Mouse (Mus musculus) liver, postnatal 0 days (tissue): Measurements from ENCODE around the gene Lhcgr. TPM values are rescaled to one million over a fixed set of nuclear protein-coding genes. Genes with fewer than 3 reads are reported as not detected.

ENCODE experiments used
- ATAC-seq: fragments of 200-750 bp; cut with Nextera tagmentation; 2 replicates; pipeline ENCODE4 v1.8.0; 2017; ENCODE audit warnings: mild to moderate bottlenecking, moderate library complexity
- DNase-seq: peaks from one replicate; pipeline ENCODE4 v3.0.0-alpha.2; 2016
- H3K27ac ChIP-seq: fragments of 300-500 bp; sonication (generic); 2 replicates; pipeline ENCODE4 v1.5.1; 2014; ENCODE audit warnings: antibody characterized with exemption, moderate library complexity, mild to moderate bottlenecking, low read depth
- H3K27me3 ChIP-seq: fragments of 300-500 bp; sonication (generic); 2 replicates; pipeline ENCODE4 v1.6.1; 2014; ENCODE audit warnings: low read length, control low read depth, mixed read lengths; ENCODE audit not compliant: insufficient read depth
- H3K36me3 ChIP-seq: fragments of 300-500 bp; sonication (generic); replicated peaks from 2 replicates; pipeline ENCODE4 v1.6.1; 2014; ENCODE audit warnings: mild to moderate bottlenecking, control low read depth, low read length, moderate library complexity, mixed read lengths; ENCODE audit not compliant: insufficient read depth
- H3K4me1 ChIP-seq: fragments of 300-500 bp; sonication (generic); 2 replicates; pipeline ENCODE4 v1.6.1; 2014; ENCODE audit warnings: antibody characterized with exemption, mild to moderate bottlenecking, control low read depth; ENCODE audit not compliant: insufficient read depth
- H3K4me2 ChIP-seq: fragments of 300-500 bp; sonication (generic); 2 replicates; pipeline ENCODE4 v1.6.1; 2014; ENCODE audit warnings: low read depth, mild to moderate bottlenecking, low read length, moderate library complexity, mixed read lengths
- H3K4me3 ChIP-seq: fragments of 300-500 bp; sonication (generic); 2 replicates; pipeline ENCODE4 v1.5.1; 2014; ENCODE audit warnings: low read depth, low read length
- H3K9ac ChIP-seq: fragments of 300-500 bp; sonication (generic); replicated peaks from 2 replicates; pipeline ENCODE4 v1.6.1; 2014; ENCODE audit warnings: mild to moderate bottlenecking, moderate library complexity
- H3K9me3 ChIP-seq: fragments of 300-500 bp; sonication (generic); 2 replicates; pipeline ENCODE4 v1.6.1; 2016; ENCODE audit warnings: mild to moderate bottlenecking, control low read depth, low read length, mixed read lengths
- CTCF ChIP-seq: sonication (generic); IDR thresholded peaks from 2 replicates; pipeline ENCODE4 v1.5.1; 2016; ENCODE audit warnings: antibody characterized with exemption, low read depth
- EP300 ChIP-seq: IDR thresholded peaks from 2 replicates; pipeline ENCODE4 v1.6.1; 2016; ENCODE audit warnings: antibody characterized with exemption, low read depth, mild to moderate bottlenecking
- WGBS: fragments of 180-500 bp; shearing (Covaris S2); extraction: QIAGEN DNeasy Blood & Tissue Kit; methylation state at CpG from one replicate; pipeline ENCODE4 v1.1.7; 2014; ENCODE audit not compliant: insufficient replicate concordance; 5-methylcytosine and 5-hydroxymethylcytosine counted together
- polyA plus RNA-seq: library from polyadenylated mRNA; unstranded; fragments of >200 nt; fragmentation: Nextera tagmentation; extraction: Ambion mirVana; gene quantifications from 2 replicates; pipeline ENCODE4 v1.2.1, GENCODE M21; 2015

Gene Lhcgr
- polyA plus RNA-seq, 1 experiment from 2014 or later = not detected

DNA sequence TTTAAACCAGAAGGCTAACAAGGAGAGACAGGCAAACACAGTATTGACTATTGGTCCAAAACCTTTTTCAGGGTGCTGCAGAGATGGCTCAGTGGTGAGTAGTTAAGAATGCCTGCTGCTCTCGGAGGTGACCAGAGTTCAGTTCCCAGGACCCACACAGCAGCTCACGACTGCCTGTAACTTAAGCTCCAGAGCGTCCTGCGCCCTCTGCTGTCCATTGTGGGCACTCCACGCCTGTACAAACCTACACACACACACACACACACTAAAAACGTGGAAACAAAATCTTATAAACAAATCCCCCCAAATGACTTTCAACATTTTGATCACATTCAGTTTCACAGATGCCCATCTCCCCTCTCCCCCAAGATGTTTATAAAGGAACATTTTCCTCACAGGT, 24.9 kb downstream of the Lhcgr start:
- H3K4me1 ChIP-seq = no peaks in the 10 kb centered on the region
- no peak overlapping the region for H3K27ac ChIP-seq
- H3K4me3 ChIP-seq = no peak overlapping the region
- 70% methylated on average over 6 of the region's 6 CpGs for WGBS
- DNase-seq = no peak
- H3K9me3 ChIP-seq = no peaks in the 10 kb centered on the region
- no peak overlapping the region for H3K4me2 ChIP-seq
- H3K9ac ChIP-seq = no peak overlapping the region
- no peak for ATAC-seq
- TF ChIP-seq EP300 (no peak), CTCF (no peak)
- no peaks in the 10 kb centered on the region for H3K27me3 ChIP-seq
- no peaks in the 10 kb centered on the region for H3K36me3 ChIP-seq

DNA sequence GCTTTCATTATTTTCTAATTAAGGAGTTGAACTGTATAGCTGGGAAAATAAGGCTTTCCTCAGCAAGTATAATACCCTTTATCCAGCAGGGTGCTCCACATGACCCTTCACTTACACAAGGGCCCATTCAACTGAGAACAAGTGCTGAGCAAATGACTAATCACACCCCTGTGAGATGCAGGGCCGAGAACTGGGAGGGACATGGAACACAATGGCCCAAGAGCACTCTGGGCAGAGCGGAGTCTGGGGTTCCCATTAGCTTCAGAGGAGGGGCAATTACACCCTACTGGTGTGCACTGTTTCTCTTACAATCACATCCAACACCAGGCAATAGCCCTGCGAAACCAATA, 27.7 kb downstream of the Lhcgr start:
- 66% methylated on average over 3 of the region's 3 CpGs for WGBS
- no peak overlapping the region for H3K4me2 ChIP-seq
- H3K4me1 ChIP-seq = no peaks in the 10 kb centered on the region
- no peak for DNase-seq
- ATAC-seq = no peak
- H3K4me3 ChIP-seq = no peak overlapping the region
- TF ChIP-seq EP300 (no peak), CTCF (no peak)
- H3K9ac ChIP-seq = no peak overlapping the region
- no peaks in the 10 kb centered on the region for H3K9me3 ChIP-seq
- H3K27me3 ChIP-seq = no peaks in the 10 kb centered on the region
- no peak overlapping the region for H3K27ac ChIP-seq
- H3K36me3 ChIP-seq = no peaks in the 10 kb centered on the region

DNA sequence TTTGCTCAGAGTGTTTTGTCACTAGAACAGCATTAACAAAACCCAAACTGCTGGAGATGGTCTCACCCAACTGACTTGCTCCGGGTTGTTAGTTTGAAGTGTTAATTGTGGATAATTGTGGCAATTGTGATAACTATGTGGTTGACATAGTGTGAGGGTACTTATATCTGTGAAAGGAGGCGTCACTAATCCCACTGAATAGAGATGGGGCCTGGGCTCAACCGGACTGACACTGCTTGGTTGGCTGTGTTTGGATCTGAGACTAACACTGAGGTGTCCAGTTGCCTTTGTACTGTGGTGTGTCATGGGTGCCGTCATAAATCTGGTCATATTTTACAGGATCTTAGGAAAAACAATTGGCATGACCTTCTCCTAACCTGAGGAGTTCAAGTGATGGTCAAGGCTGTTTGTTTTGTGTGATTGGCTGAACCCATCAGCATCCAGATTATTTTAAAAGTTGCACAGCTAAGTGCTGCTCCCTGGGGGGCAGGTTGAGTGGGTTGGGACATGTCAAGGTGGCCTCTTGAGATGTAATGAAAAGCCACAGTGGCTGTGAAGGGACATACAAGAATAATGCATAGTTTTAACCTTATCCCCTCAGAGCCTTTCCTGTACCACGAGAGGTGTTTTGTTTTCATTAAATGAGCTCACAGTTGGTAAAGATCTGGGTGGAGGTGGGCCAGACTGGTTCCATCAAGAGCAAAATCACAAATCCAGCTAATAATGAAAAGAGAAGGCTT, 28.2 kb downstream of the Lhcgr start:
- no peak for TF ChIP-seq CTCF
- no peak for TF ChIP-seq EP300
- Histone ChIP-seq H3K4me2 (no peak overlapping the region), H3K27ac (no peak overlapping the region), H3K4me3 (no peak overlapping the region), H3K9me3 (no peaks in the 10 kb centered on the region), H3K9ac (no peak overlapping the region), H3K36me3 (no peaks in the 10 kb centered on the region), H3K4me1 (no peaks in the 10 kb centered on the region), H3K27me3 (no peaks in the 10 kb centered on the region)
- no peak for DNase-seq
- 58% methylated on average over 5 of the region's 5 CpGs for WGBS
- ATAC-seq = no peak

DNA sequence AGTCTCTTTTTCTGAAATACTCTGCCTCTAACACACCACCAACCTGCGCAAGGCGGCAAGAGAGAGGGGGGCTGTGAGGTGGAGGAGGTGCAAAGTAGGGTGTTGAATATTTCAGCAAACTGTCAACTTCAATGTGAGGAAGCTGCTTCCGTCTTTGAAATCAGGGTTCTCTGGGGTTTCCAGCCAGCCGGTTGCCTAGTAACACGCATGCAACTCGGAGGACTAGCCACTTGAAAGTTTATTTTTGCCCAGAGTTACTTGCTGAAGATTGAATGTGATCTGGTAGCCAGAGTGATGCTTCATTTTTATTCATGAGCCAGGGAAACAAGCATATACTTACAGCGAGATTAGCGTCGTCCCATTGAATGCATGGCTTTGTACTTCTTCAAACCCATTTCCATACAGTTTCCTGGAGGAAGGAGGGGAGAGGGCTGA, 33.8 kb downstream of the Lhcgr start:
- H3K27me3 ChIP-seq = no peaks in the 10 kb centered on the region
- H3K27ac ChIP-seq = no peak overlapping the region
- no peak for ATAC-seq
- 17% methylated on average over 9 of the region's 9 CpGs for WGBS
- no peaks in the 10 kb centered on the region for H3K36me3 ChIP-seq
- H3K4me1 ChIP-seq = no peaks in the 10 kb centered on the region
- no peak for DNase-seq
- TF ChIP-seq CTCF (no peak), EP300 (no peak)
- no peak overlapping the region for H3K4me3 ChIP-seq
- no peaks in the 10 kb centered on the region for H3K9me3 ChIP-seq
- H3K9ac ChIP-seq = no peak overlapping the region
- H3K4me2 ChIP-seq = no peak overlapping the region

DNA sequence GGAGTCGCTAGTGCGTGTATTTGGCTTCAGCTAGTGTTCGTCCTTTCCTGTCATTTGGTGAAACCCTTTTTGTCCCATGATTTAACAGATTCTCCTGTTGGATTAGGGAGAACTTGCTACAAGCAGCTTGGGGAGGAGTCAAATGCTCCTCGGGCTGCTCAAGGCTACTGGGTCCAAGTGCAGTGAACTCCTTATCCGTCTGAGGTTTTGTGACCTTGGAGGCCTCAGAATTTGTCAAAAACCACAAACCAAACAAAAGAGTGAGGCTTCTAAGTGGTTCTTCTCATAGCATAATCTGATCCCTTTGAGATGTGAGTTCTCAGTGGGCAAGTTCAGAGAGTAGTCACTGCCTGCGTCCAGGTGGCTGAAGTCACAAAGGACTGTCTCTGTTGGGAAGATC, 36.0 kb downstream of the Lhcgr start:
- Histone ChIP-seq H3K9me3 (no peaks in the 10 kb centered on the region), H3K9ac (no peak overlapping the region), H3K4me3 (no peak overlapping the region), H3K36me3 (no peaks in the 10 kb centered on the region), H3K4me2 (no peak overlapping the region), H3K4me1 (no peaks in the 10 kb centered on the region), H3K27me3 (no peaks in the 10 kb centered on the region), H3K27ac (no peak overlapping the region)
- no peak for DNase-seq
- ATAC-seq = no peak
- WGBS = 41% methylated on average over 6 of the region's 6 CpGs
- no peak for TF ChIP-seq CTCF
- TF ChIP-seq EP300 = no peak

DNA sequence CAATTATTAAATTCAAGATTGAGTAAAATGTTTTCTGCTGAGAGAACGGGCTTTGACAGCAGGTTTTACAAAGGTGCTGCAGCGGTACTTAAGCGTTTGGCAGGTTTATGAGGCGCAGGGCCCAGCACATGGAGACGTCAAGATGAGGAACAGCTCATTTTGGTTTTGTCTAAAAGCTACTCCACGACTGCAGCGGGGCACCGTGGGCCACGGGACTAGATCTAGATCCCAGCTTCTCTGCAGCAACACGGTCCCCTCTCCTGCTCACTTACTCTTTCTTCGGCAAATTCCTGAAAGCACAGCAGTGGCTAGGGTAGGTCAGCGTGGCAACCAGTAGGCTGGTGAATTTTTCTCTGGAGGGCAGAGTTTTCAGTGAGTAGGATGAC, 38.3 kb downstream of the Lhcgr start:
- H3K9ac ChIP-seq = no peak overlapping the region
- ATAC-seq (no peak), DNase-seq (no peak)
- H3K4me2 ChIP-seq = no peak overlapping the region; the same call in 1 of the 2 replicates
- TF ChIP-seq EP300 = no peak
- TF ChIP-seq CTCF = no peak
- no peaks in the 10 kb centered on the region for H3K27me3 ChIP-seq
- H3K4me3 ChIP-seq = no peak overlapping the region
- H3K36me3 ChIP-seq = no peaks in the 10 kb centered on the region
- H3K9me3 ChIP-seq = no peaks in the 10 kb centered on the region
- no peaks in the 10 kb centered on the region for H3K4me1 ChIP-seq
- 40% methylated on average over 12 of the region's 12 CpGs for WGBS
- no peak overlapping the region for H3K27ac ChIP-seq
